Comparison of ENCODE assay signal across 13 mouse cellular contexts in the genomic region with DNA sequence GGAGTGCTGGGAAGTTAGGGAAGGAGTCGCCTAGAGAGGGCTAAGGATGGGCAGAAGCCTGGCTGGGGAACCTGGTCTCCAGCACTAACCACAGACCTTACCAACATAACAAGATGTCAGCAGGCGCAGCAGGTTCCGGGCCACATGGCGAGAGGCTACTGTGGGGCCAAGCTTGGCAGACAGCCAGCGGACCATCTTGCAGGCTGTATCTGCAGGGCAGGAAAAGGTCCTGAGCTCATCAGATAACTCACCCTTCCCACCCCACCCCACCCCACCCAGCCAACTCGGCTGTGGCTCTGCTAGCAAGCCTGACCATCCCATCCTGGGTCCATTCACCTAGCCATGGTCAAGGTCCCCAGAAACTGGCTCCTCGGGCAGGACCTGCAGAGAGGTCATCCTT. TPM values are rescaled to one million over a fixed set of nuclear protein-coding genes. Genes with fewer than 3 reads are reported as not detected.
DNase-seq lines count a peak whose midpoint lies in the region; ATAC-seq and TF ChIP-seq lines count a peak whose summit lies in the region.
"Had no signal": no experiment of that assay in that cellular context is flagged by ENCODE, and none has a peak within 500 bp of the region (broad histone marks: within the 10 kb centered on the region; RNA-seq: fewer than 3 reads in every experiment).

No protein-coding gene starts in this region.

- no peak overlapping the region for H3K27ac ChIP-seq in heart, embryonic 10.5 days
- H3K27ac ChIP-seq in stomach, embryonic 15.5 days = no peak overlapping the region
- H3K27ac ChIP-seq in stomach, postnatal 0 days (replicated peaks) = no peak overlapping the region
- H3K27ac ChIP-seq in liver, embryonic 11.5 days (ENCODE audit: low read depth, low read length) = peak overlapping the region; percentile 96
- H3K27ac ChIP-seq in forebrain, embryonic 11.5 days (ENCODE audit: low read depth, low read length) = no peak overlapping the region
- H3K27ac ChIP-seq: embryonic facial prominence, embryonic 12.5 days; hindbrain, embryonic 12.5 days; limb, embryonic 12.5 days; neural tube, embryonic 12.5 days had no signal

- no peak overlapping the region for H3K4me2 ChIP-seq in stomach, embryonic 15.5 days
- no peak overlapping the region for H3K4me2 ChIP-seq in stomach, postnatal 0 days (replicated peaks; ENCODE audit: low read depth)
- peak overlapping the region; percentile 62 for H3K4me2 ChIP-seq in liver, embryonic 11.5 days
- no peak overlapping the region for H3K4me2 ChIP-seq in forebrain, embryonic 11.5 days (ENCODE audit: low read depth, low read length, severe bottlenecking)
- H3K4me2 ChIP-seq: embryonic facial prominence, embryonic 12.5 days; hindbrain, embryonic 12.5 days; limb, embryonic 12.5 days; neural tube, embryonic 12.5 days had no signal

- H3K9ac ChIP-seq in stomach, embryonic 15.5 days = no peak overlapping the region
- H3K9ac ChIP-seq in stomach, postnatal 0 days (ENCODE audit: low read length) = no peak overlapping the region
- peak overlapping the region; percentile 68 for H3K9ac ChIP-seq in liver, embryonic 11.5 days (ENCODE audit: low read depth, low read length)
- H3K9ac ChIP-seq in forebrain, embryonic 11.5 days (ENCODE audit: low read length) = no peak overlapping the region
- H3K9ac ChIP-seq: embryonic facial prominence, embryonic 12.5 days; hindbrain, embryonic 12.5 days; limb, embryonic 12.5 days; neural tube, embryonic 12.5 days had no signal

- intact Hi-C loops in heart, postnatal 10 days (cut with DNase I) = no loop called here

- no peak overlapping the region for H3K4me3 ChIP-seq in heart, embryonic 10.5 days
- H3K4me3 ChIP-seq in stomach, embryonic 15.5 days (replicated peaks) = no peak overlapping the region
- H3K4me3 ChIP-seq in stomach, postnatal 0 days (ENCODE audit: low read depth, low read length) = no peak overlapping the region
- peak overlapping the region; percentile 26 for H3K4me3 ChIP-seq in liver, embryonic 11.5 days (ENCODE audit: low read depth, low read length)
- H3K4me3 ChIP-seq in forebrain, embryonic 11.5 days (ENCODE audit: low read depth, low read length) = no peak overlapping the region
- H3K4me3 ChIP-seq: embryonic facial prominence, embryonic 12.5 days; hindbrain, embryonic 12.5 days; limb, embryonic 12.5 days; neural tube, embryonic 12.5 days had no signal

- peaks cover 52% of the 10 kb centered on the region for H3K36me3 ChIP-seq in heart, embryonic 10.5 days
- H3K36me3 ChIP-seq in stomach, embryonic 15.5 days = peaks cover 11% of the 10 kb centered on the region
- peaks cover 26% of the 10 kb centered on the region for H3K36me3 ChIP-seq in stomach, postnatal 0 days (ENCODE audit: control insufficient read depth, insufficient read depth, low read length)
- H3K36me3 ChIP-seq in liver, embryonic 11.5 days (ENCODE audit: control insufficient read depth, insufficient read depth, low read length) = peaks cover 20% of the 10 kb centered on the region
- H3K36me3 ChIP-seq in forebrain, embryonic 11.5 days (ENCODE audit: control insufficient read depth, insufficient read depth, low read length) = no peaks in the 10 kb centered on the region; the same call in 1 of the 2 replicates

- peak; percentile 87 for DNase-seq in heart, embryonic 10.5 days (ENCODE audit: low spot score)
- no peak for DNase-seq in heart, postnatal 10 days
- DNase-seq in stomach, postnatal 0 days (ENCODE audit: low spot score) = no peak
- no peak for DNase-seq in liver, embryonic 11.5 days (ENCODE audit: low spot score)
- DNase-seq in ovary, adult 18-20 months (ENCODE audit: low spot score) = no peak
- no peak for DNase-seq in gastrocnemius, postnatal 10 days
- DNase-seq in forebrain, embryonic 11.5 days (ENCODE audit: low spot score) = no peak
- DNase-seq: adrenal gland, postnatal 25 days had no signal

- peaks cover 47% of the 10 kb centered on the region for H3K4me1 ChIP-seq in heart, embryonic 10.5 days
- H3K4me1 ChIP-seq in stomach, embryonic 15.5 days = peaks cover 9% of the 10 kb centered on the region
- peaks cover 6% of the 10 kb centered on the region; the same call in 1 of the 2 replicates for H3K4me1 ChIP-seq in stomach, postnatal 0 days (replicated peaks; ENCODE audit: control insufficient read depth, insufficient read depth)
- peaks cover 49% of the 10 kb centered on the region for H3K4me1 ChIP-seq in liver, embryonic 11.5 days (replicated peaks; ENCODE audit: control insufficient read depth, insufficient read depth, low read length)
- peaks cover 5% of the 10 kb centered on the region for H3K4me1 ChIP-seq in forebrain, embryonic 11.5 days (replicated peaks; ENCODE audit: control insufficient read depth, insufficient read depth, low read length)

- no peak for TF ChIP-seq EP300 in stomach, postnatal 0 days (optimal IDR thresholded peaks at IDR 0.05)

- no peak for TF ChIP-seq CTCF in stomach, postnatal 0 days (IDR thresholded peaks at IDR 0.05; ENCODE audit: low read depth)

- 71% methylated on average over 7 of the region's 7 CpGs for WGBS in heart, embryonic 10.5 days
- WGBS in stomach, embryonic 15.5 days = 72% methylated on average over 7 of the region's 7 CpGs
- 69% methylated on average over 7 of the region's 7 CpGs for WGBS in stomach, postnatal 0 days
- WGBS in liver, embryonic 11.5 days = 42% methylated on average over 7 of the region's 7 CpGs
- 92% methylated on average over 7 of the region's 7 CpGs for WGBS in forebrain, embryonic 11.5 days

- peak; percentile 16; the same call in 1 of the 2 replicates for ATAC-seq in stomach, embryonic 15.5 days (ENCODE audit: insufficient read depth, low FRiP score, low read depth)
- ATAC-seq in stomach, postnatal 0 days (ENCODE audit: low FRiP score, low TSS enrichment) = no peak
- ATAC-seq in liver, embryonic 11.5 days (replicated peaks; ENCODE audit: low FRiP score) = peak; percentile 71
- no peak for ATAC-seq in forebrain, embryonic 11.5 days (replicated peaks; ENCODE audit: low FRiP score)

- H3K27me3 ChIP-seq in heart, embryonic 10.5 days (ENCODE audit: insufficient read depth, poor library complexity, severe bottlenecking) = no peaks in the 10 kb centered on the region
- H3K27me3 ChIP-seq in stomach, embryonic 15.5 days (replicated peaks) = no peaks in the 10 kb centered on the region
- no peaks in the 10 kb centered on the region for H3K27me3 ChIP-seq in stomach, postnatal 0 days (ENCODE audit: control insufficient read depth, insufficient read depth, low read length)
- no peaks in the 10 kb centered on the region for H3K27me3 ChIP-seq in liver, embryonic 11.5 days (replicated peaks; ENCODE audit: control insufficient read depth, insufficient read depth, low read length)
- no peaks in the 10 kb centered on the region for H3K27me3 ChIP-seq in forebrain, embryonic 11.5 days (ENCODE audit: control insufficient read depth, insufficient read depth, low read length)
- H3K27me3 ChIP-seq: embryonic facial prominence, embryonic 12.5 days; hindbrain, embryonic 12.5 days; limb, embryonic 12.5 days; neural tube, embryonic 12.5 days had no signal

- no peaks in the 10 kb centered on the region for H3K9me3 ChIP-seq in heart, embryonic 10.5 days
- H3K9me3 ChIP-seq in stomach, embryonic 15.5 days = no peaks in the 10 kb centered on the region
- H3K9me3 ChIP-seq in stomach, postnatal 0 days (ENCODE audit: control insufficient read depth, low read length) = no peaks in the 10 kb centered on the region
- H3K9me3 ChIP-seq in liver, embryonic 11.5 days (ENCODE audit: control insufficient read depth, low read length) = no peaks in the 10 kb centered on the region
- H3K9me3 ChIP-seq in forebrain, embryonic 11.5 days (ENCODE audit: control insufficient read depth, low read length) = no peaks in the 10 kb centered on the region
- H3K9me3 ChIP-seq: embryonic facial prominence, embryonic 12.5 days; hindbrain, embryonic 12.5 days; limb, embryonic 12.5 days; neural tube, embryonic 12.5 days had no signal

RNA-seq across cellular contexts. Expression of gene Wdr81, which starts 4.8 kb away (rescaled TPM):
- polyA plus RNA-seq in heart, embryonic 10.5 days (2016; fragmentation: Nextera tagmentation; extraction: Ambion mirVana) = 6.9 and 7.6 TPM in 2 replicates
- total RNA-seq in heart, postnatal 10 days (2021) = 1 to 10 TPM; 7.8 to 8.3 TPM
- 6.0 and 6.4 TPM in 2 replicates for polyA plus RNA-seq in stomach, embryonic 15.5 days (2015; fragmentation: Nextera tagmentation; extraction: Ambion mirVana)
- 2.6 and 2.7 TPM in 2 replicates for polyA plus RNA-seq in stomach, postnatal 0 days (2015; fragmentation: Nextera tagmentation; extraction: Ambion mirVana)
- 21.8 and 21.9 TPM in 2 replicates for polyA plus RNA-seq in liver, embryonic 11.5 days (2014; fragmentation: Nextera tagmentation; extraction: Ambion mirVana)
- total RNA-seq in gastrocnemius, postnatal 10 days (2021) = 1 to 10 TPM; 7.2 to 7.9 TPM
- polyA plus RNA-seq in forebrain, embryonic 11.5 days (2014; fragmentation: Nextera tagmentation; extraction: Ambion mirVana) = 6.3 and 6.5 TPM in 2 replicates

RNA-seq across cellular contexts. Expression of gene Serpinf2, which starts 10.3 kb away (rescaled TPM):
- 3.6 and 98.2 TPM in 2 replicates for polyA plus RNA-seq in heart, embryonic 10.5 days (2016; fragmentation: Nextera tagmentation; extraction: Ambion mirVana)
- not detected for total RNA-seq in heart, postnatal 10 days (2021)
- 50.0 and 64.1 TPM in 2 replicates for polyA plus RNA-seq in stomach, embryonic 15.5 days (2015; fragmentation: Nextera tagmentation; extraction: Ambion mirVana)
- polyA plus RNA-seq in stomach, postnatal 0 days (2015; fragmentation: Nextera tagmentation; extraction: Ambion mirVana) = 17.8 and 19.7 TPM in 2 replicates
- polyA plus RNA-seq in liver, embryonic 11.5 days (2014; fragmentation: Nextera tagmentation; extraction: Ambion mirVana) = 321 and 377 TPM in 2 replicates
- under 1 TPM in 1 of 2 experiments, not detected in 1; 0.56 TPM for total RNA-seq in gastrocnemius, postnatal 10 days (2021)
- polyA plus RNA-seq in forebrain, embryonic 11.5 days (2014; fragmentation: Nextera tagmentation; extraction: Ambion mirVana) = not detected in 2 replicates
- total RNA-seq: adrenal gland, postnatal 25 days had no signal
- polyA plus RNA-seq: hindbrain, embryonic 12.5 days had no signal

RNA-seq across cellular contexts. Expression of gene Tlcd2, which starts 11.8 kb away (rescaled TPM):
- 12.8 and 21.3 TPM in 2 replicates for polyA plus RNA-seq in heart, embryonic 10.5 days (2016; fragmentation: Nextera tagmentation; extraction: Ambion mirVana)
- 1 to 10 TPM; 8.1 to 9.3 TPM for total RNA-seq in heart, postnatal 10 days (2021)
- 19.7 and 22.3 TPM in 2 replicates for polyA plus RNA-seq in stomach, embryonic 15.5 days (2015; fragmentation: Nextera tagmentation; extraction: Ambion mirVana)
- polyA plus RNA-seq in stomach, postnatal 0 days (2015; fragmentation: Nextera tagmentation; extraction: Ambion mirVana) = 16.0 and 17.2 TPM in 2 replicates
- polyA plus RNA-seq in liver, embryonic 11.5 days (2014; fragmentation: Nextera tagmentation; extraction: Ambion mirVana) = 29.8 and 33.0 TPM in 2 replicates
- 10 to 100 TPM; 13.5 to 14.9 TPM for total RNA-seq in gastrocnemius, postnatal 10 days (2021)
- 9.5 TPM in 2 replicates for polyA plus RNA-seq in forebrain, embryonic 11.5 days (2014; fragmentation: Nextera tagmentation; extraction: Ambion mirVana)

RNA-seq across cellular contexts. Expression of gene Serpinf1, which starts 27.2 kb away (rescaled TPM):
- polyA plus RNA-seq in heart, embryonic 10.5 days (2016; fragmentation: Nextera tagmentation; extraction: Ambion mirVana) = 53.6 and 168 TPM in 2 replicates
- total RNA-seq in heart, postnatal 10 days (2021) = 10 to 100 TPM; 23.6 to 29.0 TPM
- 49.5 and 62.5 TPM in 2 replicates for polyA plus RNA-seq in stomach, embryonic 15.5 days (2015; fragmentation: Nextera tagmentation; extraction: Ambion mirVana)
- polyA plus RNA-seq in stomach, postnatal 0 days (2015; fragmentation: Nextera tagmentation; extraction: Ambion mirVana) = 53.7 and 69.1 TPM in 2 replicates
- polyA plus RNA-seq in liver, embryonic 11.5 days (2014; fragmentation: Nextera tagmentation; extraction: Ambion mirVana) = 217 and 224 TPM in 2 replicates
- 100 to 1,000 TPM; 134 to 239 TPM for total RNA-seq in gastrocnemius, postnatal 10 days (2021)
- polyA plus RNA-seq in forebrain, embryonic 11.5 days (2014; fragmentation: Nextera tagmentation; extraction: Ambion mirVana) = 53.6 and 69.3 TPM in 2 replicates

RNA-seq across cellular contexts. Expression of gene Prpf8, which starts 36.9 kb away (rescaled TPM):
- 49.2 and 53.7 TPM in 2 replicates for polyA plus RNA-seq in heart, embryonic 10.5 days (2016; fragmentation: Nextera tagmentation; extraction: Ambion mirVana)
- 100 to 1,000 TPM; 103 to 109 TPM for total RNA-seq in heart, postnatal 10 days (2021)
- 49.9 and 58.6 TPM in 2 replicates for polyA plus RNA-seq in stomach, embryonic 15.5 days (2015; fragmentation: Nextera tagmentation; extraction: Ambion mirVana)
- polyA plus RNA-seq in stomach, postnatal 0 days (2015; fragmentation: Nextera tagmentation; extraction: Ambion mirVana) = 15.8 and 16.0 TPM in 2 replicates
- polyA plus RNA-seq in liver, embryonic 11.5 days (2014; fragmentation: Nextera tagmentation; extraction: Ambion mirVana) = 105 and 119 TPM in 2 replicates
- total RNA-seq in gastrocnemius, postnatal 10 days (2021) = 10 to 100 TPM; 77.6 to 83.7 TPM
- 133 TPM in 2 replicates for polyA plus RNA-seq in forebrain, embryonic 11.5 days (2014; fragmentation: Nextera tagmentation; extraction: Ambion mirVana)

Comparison
In these comparisons a context has a peak if more than half of its experiments do, and no peak if none do; other contexts are left out.
1. ATAC-seq: peak in stomach, embryonic 15.5 days (single experiment) and liver, embryonic 11.5 days (single experiment); none in stomach, postnatal 0 days (single experiment) and forebrain, embryonic 11.5 days (single experiment).